Mouse (Mus musculus) mesoderm, embryonic 11.5 days (tissue): ENCODE measurements around the gene Slitrk3.
"Not testable (repeated sequence)": the region's sequence is repeated elsewhere in the genome, so short reads cannot be mapped to it uniquely, and the experiment has no call there.

Experiments
- DNase-seq: peaks from one replicate; pipeline ENCODE4 v3.0.0-alpha.2; 2012; ENCODE audit warnings: low read depth, low spot score

The Slitrk3 gene

DNA sequence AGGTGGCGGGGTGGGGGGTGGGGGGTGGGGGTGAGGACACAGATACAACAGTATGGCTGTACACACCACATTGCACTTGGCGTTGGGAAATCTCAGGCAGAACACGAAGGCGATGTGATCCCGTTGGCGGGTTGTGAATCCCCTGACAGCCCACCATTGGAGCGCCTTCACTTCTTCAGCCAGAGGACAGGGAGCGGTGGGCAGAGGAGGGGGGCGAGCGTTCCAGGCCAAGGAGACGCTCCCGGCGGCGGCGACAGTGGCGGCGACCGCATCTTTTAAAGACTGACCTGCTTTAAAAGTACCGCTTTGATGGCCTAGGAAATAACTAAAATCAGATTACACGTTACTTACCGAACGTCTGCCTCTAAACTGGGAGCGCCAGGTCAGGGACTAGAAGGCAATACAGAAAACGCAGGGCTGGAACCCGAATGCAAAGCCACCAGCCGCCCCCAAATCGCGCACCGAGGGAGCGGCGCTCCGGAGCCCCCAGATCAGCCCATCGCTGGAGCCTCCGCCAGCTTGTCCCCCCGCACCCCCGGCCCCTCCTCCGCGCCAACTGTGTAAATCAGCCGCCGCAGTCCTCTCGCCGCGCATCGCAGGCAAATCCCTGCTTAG lies at the start of gene Slitrk3:
Slitrk3 (minus strand) TSS at position 607 of the 615 bp plus-strand sequence.
- DNase-seq = peak; percentile 34

DNA sequence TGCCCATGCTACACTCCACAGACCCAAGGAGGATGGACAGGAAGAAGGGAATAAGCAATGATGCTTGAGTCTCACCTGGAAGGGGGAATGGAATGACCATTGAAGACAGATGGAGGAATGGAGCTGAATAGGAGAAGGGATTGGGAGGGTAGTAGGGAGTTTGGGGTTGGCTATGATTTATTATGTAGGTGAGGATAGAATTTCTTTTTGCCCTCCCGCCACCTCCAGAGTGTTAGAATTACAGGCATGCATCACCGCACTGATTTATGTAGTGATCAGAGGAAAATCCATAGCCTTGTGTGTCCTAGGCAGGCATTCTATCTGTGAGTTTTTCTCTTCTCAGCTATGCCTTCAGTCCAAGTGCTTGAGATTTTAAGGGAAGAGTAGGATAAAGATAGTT lies 36.8 kb upstream of the Slitrk3 start:
- DNase-seq = not testable (repeated sequence)

GRCm38 (mm10) chr3:73084620-73085019 lies 27.0 kb upstream of the Slitrk3 start:
- DNase-seq = no peak

DNA sequence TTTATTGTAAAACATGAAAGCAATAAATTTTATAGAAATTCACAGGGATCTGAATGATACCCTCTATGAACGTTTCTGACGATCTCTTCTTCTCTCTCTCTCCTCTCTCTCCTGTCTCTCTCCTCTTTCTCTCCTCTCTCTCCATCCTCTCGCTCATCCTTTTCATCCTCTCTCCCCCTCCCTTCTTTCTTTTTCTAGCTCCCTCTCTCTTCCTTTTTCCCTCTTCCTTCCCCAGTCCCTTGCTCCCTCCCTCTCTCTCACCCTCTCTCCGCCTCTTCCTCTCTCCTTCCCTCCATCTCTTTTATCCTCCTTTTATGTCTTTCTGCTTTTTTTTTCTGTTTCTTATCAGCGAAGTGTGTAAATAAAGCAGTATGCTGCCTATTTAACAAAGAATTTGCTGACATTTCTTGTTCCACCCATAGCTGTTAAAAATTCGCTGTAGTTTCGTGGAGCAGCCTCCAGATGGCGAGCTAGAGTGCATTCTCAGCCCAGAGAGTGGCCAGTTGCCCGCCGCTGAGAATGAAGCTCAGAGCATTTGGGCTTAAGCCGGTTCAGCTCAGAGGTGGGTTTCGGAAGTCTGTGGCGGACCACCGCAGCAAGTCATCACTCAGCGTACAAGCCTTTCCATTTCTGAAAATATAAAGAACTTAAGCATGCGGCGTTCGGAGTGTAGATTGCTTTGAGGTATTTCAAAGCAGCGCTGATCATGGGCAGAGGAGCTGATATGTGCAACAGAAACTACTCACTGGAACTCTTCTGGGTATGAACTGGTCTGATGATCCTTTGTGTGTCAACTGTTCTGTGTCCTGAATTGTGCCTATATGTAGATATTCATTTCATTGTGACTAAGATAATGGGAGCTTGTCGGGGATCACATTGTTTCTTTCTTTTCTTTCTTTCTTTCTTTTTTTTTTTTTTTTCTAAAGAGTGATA lies 8.5 kb upstream of the Slitrk3 start:
- peak; percentile 76 for DNase-seq

GRCm38 (mm10) chr3:73058190-73058589 lies 587 bp upstream of the Slitrk3 start:
- DNase-seq = no peak

DNA sequence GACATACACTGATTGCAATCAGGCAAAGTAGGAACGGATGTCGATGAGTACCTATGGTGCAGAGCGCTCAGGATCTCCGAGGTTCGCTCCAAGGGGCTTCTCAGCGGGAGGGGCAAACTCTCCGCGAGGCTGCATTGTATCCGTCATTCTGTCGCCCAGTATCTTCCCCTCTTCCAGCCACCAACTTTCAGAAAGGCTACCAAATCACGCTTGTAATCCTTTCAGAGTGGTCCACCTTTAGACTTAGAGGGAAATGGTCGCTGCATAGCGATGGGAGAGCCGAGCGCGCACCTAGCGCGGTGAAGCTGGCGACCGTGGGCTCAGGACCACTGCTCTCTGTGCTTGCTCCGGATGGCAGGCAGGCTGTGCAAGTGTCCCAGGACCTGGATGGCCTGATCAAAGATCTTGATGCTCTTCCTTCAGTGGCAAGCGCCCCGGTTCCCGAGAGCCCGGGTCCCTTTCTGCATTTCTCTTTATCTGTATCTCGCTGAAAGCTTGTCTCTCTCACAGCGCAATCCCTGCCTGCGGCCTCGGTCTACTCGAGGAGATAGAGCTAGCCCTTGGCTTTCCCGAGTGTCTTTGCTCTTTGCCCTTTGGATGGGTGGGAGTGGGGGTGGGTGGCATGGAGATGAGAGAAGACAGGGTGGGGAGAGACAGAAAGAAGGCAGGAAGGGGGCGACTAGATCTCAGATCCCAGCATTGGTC lies 959 bp downstream of the Slitrk3 start:
- DNase-seq = no peak

- no peak for DNase-seq
These were observed 1.6 kb downstream of the Slitrk3 start for GRCm38 (mm10) chr3:73056044-73056438.

- no peak for DNase-seq
These were observed 2.1 kb downstream of the Slitrk3 start for GRCm38 (mm10) chr3:73055399-73056043.

GRCm38 (mm10) chr3:73053451-73053931 lies 4.1 kb downstream of the Slitrk3 start:
- peak; percentile 37 for DNase-seq

DNA sequence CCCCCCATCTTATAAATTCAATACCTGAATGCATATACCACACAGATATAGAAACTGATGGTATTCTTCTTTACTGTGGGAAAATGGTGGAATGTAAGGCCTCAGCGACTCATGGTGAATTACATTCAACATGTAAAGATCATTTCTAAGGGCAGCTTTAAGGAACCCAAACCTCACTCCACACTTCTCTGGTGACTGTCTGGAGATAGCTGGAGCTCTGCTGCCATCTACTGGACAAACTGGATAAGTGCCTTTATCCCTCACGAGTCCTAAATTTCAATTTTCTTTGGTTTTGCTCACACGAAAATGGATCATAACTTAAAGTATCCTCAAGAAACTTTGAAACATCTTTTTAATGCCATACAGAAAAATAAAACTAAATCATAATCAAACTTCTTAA lies 11.4 kb downstream of the Slitrk3 start:
- peak; percentile 78 for DNase-seq

DNA sequence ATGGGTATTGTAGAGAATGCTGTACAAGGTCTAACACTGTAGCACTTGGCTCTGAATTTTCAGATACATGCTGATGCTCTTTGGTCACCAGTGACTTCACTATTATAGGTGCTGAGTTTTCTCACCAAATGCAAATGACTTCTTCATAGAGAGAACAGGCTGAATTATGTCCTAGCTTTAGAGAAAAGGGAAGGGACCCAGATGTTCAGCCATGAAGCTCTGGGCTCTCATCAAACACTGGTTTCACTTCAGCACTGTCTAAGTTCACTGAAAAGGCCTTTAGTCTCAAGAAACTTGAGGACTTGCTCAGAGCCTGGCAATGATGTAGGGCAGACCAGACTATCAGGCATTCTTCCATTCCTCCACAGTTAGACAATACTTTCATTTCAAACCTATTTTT lies 15.3 kb downstream of the Slitrk3 start:
- no peak for DNase-seq

DNA sequence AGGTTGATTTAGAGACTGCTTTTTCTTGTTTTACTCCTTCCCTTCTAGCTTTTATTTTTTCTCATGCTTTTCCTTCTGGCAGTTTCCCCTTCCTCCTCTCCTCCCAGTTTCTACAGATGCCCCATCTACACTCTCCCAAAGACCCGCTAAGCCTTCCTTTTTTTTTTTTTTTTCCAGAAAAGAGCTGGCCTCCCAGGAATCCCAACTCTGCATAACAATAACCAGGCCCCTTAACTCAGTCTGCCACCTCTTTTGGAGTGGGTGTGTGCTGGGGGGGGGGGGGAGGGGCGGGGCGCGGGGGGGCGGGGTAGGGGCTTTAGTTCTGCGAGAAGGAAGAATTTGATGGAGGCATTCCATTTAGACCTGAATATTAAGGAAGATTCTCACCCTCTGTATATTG lies 51.6 kb downstream of the Slitrk3 start:
- DNase-seq = no peak

GRCm38 (mm10) chr3:73002933-73003696 lies 54.5 kb downstream of the Slitrk3 start:
- DNase-seq = no peak

- DNase-seq = no peak
These were observed 60.1 kb downstream of the Slitrk3 start for GRCm38 (mm10) chr3:72997517-72997916.
